Mouse (Mus musculus): Measurements from ENCODE around the gene Cep295nl. TPM values are rescaled to one million over a fixed set of nuclear protein-coding genes. Genes with fewer than 3 reads are reported as not detected.

Gene Cep295nl
- polyA plus RNA-seq, 1 experiment from 2014 or later = 0.74 TPM

DNA sequence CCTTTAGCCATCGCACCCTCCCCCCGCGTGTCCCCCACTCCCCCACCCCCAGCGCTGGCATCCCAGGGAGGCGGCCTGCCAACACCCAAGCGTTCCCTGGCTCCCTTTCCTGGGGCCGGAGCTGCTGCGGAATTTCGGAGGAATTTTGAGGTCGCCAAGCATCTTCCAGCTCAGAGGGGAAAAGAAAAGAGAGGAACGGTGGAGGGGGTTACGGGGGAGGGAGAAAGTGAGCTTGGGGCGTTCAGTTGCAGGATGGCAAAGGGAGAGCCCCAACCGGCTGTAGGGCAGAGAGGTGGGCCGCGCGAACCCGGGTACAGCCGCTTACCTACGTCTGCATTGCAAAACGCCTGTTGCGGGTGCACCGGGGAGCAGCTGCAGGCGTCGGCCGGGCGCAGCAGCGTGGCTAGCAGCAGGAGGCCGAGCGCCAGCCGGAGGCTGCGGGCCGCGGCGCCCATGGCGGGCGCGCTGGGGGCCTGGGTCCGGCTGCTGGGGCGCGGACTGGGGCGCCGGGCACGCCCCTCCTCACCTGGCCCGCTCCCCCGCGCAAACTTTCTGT, 12.4 kb upstream of the Cep295nl start:
- Histone ChIP-seq H3K4me1 (peaks cover 54% of the 10 kb centered on the region), H3K9me3 (no peaks in the 10 kb centered on the region), H3K36me3 (peaks cover 18% of the 10 kb centered on the region), H3K4me3 (peak overlapping the region; percentile 91), H3K4me2 (peak overlapping the region; percentile 79), H3K9ac (peak overlapping the region; percentile 98), H3K27me3 (no peaks in the 10 kb centered on the region), H3K27ac (peak overlapping the region; percentile 97)
- peak; percentile 26 for ATAC-seq (ENCODE audit: insufficient number of reproducible peaks, insufficient read depth, low FRiP score, low TSS enrichment, low read depth)
- WGBS = under 1% methylated on average over 45 of the region's 47 CpGs

DNA sequence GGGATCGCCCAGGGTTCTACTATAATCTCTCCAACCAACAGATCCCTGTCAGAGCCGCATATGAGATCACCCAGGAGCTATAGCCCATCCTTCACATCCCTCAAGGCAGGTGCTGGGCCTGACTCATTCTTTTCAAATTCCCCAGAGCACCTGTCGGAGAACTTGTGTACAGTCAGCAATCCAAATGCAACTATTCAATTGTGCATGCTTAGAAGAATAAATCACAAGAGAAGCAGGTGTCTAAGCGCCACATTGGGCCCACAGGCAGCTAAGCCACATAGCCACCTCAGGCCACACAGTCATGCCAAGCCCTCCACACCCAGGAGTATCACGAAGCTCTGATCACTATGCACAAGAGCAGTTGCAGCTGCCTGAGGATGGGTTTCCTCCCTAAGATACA, 7.2 kb upstream of the Cep295nl start:
- Histone ChIP-seq H3K27me3 (no peaks in the 10 kb centered on the region), H3K9ac (peak overlapping the region; percentile 40; the same call in 1 of the 2 replicates), H3K4me2 (peak overlapping the region; percentile 22; the same call in 1 of the 2 replicates), H3K36me3 (peaks cover 18% of the 10 kb centered on the region), H3K4me3 (no peak overlapping the region), H3K27ac (no peak overlapping the region; the same call in 1 of the 2 replicates), H3K4me1 (peaks cover 91% of the 10 kb centered on the region), H3K9me3 (no peaks in the 10 kb centered on the region)
- no peak for ATAC-seq (ENCODE audit: insufficient number of reproducible peaks, insufficient read depth, low FRiP score, low TSS enrichment, low read depth)
- WGBS = 87% methylated on average over 5 of the region's 5 CpGs

DNA sequence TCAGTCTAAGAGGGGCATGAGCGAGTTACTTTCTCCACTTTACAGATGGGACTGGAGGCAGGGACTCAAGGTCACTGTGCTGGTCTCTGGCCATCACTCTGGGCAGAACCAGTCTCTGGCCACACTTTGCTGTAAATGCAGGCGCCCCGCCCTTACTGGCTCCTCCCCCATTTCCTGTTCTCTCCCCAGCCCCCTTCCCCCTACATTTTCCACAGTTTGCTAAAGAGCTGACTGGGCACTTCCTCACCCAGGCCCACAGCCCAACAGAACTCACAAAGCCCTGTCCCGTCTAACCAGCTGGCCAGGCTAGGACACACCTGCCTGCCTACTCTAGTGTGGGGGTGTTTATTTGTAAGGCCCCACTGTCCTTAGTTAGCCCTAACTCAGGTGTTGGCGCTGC, 6.6 kb upstream of the Cep295nl start:
- 57% methylated on average over 5 of the region's 5 CpGs for WGBS
- ATAC-seq (ENCODE audit: insufficient number of reproducible peaks, insufficient read depth, low FRiP score, low TSS enrichment, low read depth) = no peak
- Histone ChIP-seq H3K4me1 (peaks cover 90% of the 10 kb centered on the region), H3K9me3 (no peaks in the 10 kb centered on the region), H3K4me3 (no peak overlapping the region), H3K27me3 (no peaks in the 10 kb centered on the region), H3K36me3 (peaks cover 18% of the 10 kb centered on the region), H3K9ac (peak overlapping the region; percentile 40), H3K27ac (peak overlapping the region; percentile 71), H3K4me2 (peak overlapping the region; percentile 22; the same call in 1 of the 2 replicates)

DNA sequence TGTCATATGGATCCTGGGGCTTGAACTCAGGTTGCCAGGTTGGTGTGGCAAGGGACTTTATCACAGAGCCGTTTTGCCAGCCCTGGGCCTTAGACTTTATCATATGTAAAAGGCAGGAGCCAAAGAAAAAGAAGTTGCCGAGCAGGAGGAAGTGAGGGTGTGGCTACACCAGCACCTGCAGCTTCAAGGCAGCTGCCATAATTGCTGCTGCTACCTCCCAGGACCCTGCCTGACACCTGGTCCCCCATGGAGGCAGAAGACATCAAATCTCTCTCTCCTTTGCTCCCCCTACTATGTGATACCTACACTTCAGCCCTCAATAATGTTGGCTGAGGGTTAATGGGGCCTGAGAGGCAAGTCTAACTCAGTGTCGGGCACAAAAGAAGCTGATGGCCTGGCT, 6.1 kb upstream of the Cep295nl start:
- Histone ChIP-seq H3K36me3 (peaks cover 18% of the 10 kb centered on the region), H3K9me3 (no peaks in the 10 kb centered on the region), H3K4me1 (peaks cover 85% of the 10 kb centered on the region), H3K4me3 (no peak overlapping the region), H3K27ac (peak overlapping the region; percentile 71), H3K4me2 (no peak overlapping the region), H3K27me3 (no peaks in the 10 kb centered on the region), H3K9ac (0 out of 2 replicates have a peak overlapping the region, but pooled peaks have one; percentile 40)
- ATAC-seq (ENCODE audit: insufficient number of reproducible peaks, insufficient read depth, low FRiP score, low TSS enrichment, low read depth) = no peak
- WGBS = 46% methylated on average over 3 of the region's 3 CpGs

DNA sequence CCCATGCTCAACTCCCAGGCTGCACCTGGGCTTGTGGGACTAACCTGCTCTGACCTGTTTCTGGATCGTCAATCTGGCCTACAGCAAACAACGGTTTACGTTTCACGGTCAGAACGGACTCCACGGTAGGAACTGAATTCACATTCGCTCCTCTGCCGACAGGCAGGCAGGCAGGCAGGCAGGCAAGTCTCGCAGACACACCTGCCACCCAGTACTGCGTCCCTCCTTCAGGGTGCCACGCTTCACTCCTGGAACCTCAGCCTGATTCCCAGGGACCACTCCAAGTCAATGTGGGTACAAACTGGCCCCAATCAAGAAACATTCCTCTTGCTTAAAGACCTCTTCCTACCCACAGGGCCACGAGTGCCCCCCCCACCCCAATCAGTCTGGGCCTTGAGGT, 5.6 kb upstream of the Cep295nl start:
- H3K27ac ChIP-seq = 0 out of 2 replicates have a peak overlapping the region, but pooled peaks have one; percentile 9
- no peak overlapping the region for H3K4me3 ChIP-seq
- H3K4me1 ChIP-seq = peaks cover 80% of the 10 kb centered on the region
- H3K27me3 ChIP-seq = no peaks in the 10 kb centered on the region
- no peak for ATAC-seq (ENCODE audit: insufficient number of reproducible peaks, insufficient read depth, low FRiP score, low TSS enrichment, low read depth)
- H3K9me3 ChIP-seq = no peaks in the 10 kb centered on the region
- WGBS = 70% methylated on average over 12 of the region's 12 CpGs
- H3K36me3 ChIP-seq = peaks cover 18% of the 10 kb centered on the region
- H3K9ac ChIP-seq = no peak overlapping the region
- H3K4me2 ChIP-seq = no peak overlapping the region

DNA sequence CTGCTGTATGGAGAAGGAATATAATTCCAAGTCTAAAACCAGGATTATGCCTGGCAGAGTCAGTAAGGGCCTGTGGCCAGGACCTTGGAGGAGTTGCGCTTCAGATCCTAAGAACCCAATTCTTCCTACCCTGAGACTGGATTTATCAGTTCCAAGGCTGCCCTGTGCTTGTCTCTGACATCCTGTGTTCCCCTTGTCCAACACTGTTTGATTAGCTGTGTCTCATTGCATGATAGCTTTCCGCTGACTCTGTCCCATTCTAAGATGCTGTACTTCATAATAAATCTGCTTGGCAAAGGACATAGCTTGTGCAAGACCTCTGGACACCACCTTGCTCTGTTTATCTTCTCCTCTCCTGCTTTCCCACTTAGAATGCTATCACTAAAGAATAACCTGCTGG, 5.1 kb upstream of the Cep295nl start:
- peaks cover 13% of the 10 kb centered on the region for H3K36me3 ChIP-seq
- no peak for ATAC-seq (ENCODE audit: insufficient number of reproducible peaks, insufficient read depth, low FRiP score, low TSS enrichment, low read depth)
- no peak overlapping the region for H3K4me3 ChIP-seq
- no peak overlapping the region for H3K9ac ChIP-seq
- H3K4me1 ChIP-seq = peaks cover 79% of the 10 kb centered on the region
- H3K27me3 ChIP-seq = no peaks in the 10 kb centered on the region
- H3K4me2 ChIP-seq = no peak overlapping the region
- 90% methylated on average over 2 of the region's 2 CpGs for WGBS
- H3K9me3 ChIP-seq = no peaks in the 10 kb centered on the region
- 0 out of 2 replicates have a peak overlapping the region, but pooled peaks have one; percentile 9 for H3K27ac ChIP-seq

DNA sequence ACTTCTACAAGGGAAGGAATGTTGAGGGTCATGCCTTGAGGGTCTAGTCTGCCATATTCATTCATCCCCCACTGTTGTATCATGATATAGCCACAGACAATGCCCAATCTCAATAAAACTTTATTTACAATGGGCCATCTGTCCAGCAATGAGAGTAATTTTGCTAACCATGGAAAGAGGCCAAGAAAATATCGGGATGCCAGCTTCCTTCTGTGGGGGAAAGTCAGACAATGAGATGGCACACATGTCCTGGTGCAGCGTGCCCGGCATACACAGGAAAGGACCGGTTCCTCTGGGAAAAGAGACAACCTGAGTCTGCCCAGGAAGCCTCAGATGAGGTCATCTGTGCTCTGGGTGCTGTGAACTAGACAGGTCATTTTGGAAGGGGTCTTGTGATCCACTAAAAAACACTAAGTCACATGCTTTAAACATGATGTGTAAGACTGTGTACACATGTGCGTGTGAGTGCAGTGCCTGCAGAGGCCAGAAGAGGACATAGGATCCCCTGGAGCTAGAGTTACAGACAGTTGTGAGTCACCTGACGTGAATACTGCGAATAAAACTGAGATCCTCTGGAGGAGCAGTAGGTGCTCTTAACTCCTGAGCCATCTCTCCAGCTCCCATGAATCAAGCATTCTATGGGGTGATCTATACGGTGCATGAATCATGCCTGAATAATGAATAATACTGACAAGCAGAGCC, 4.2 kb upstream of the Cep295nl start:
- Histone ChIP-seq H3K4me2 (no peak overlapping the region), H3K36me3 (peaks cover 5% of the 10 kb centered on the region), H3K27me3 (no peaks in the 10 kb centered on the region), H3K9ac (no peak overlapping the region), H3K9me3 (no peaks in the 10 kb centered on the region), H3K27ac (0 out of 2 replicates have a peak overlapping the region, but pooled peaks have one; percentile 34), H3K4me3 (no peak overlapping the region), H3K4me1 (peaks cover 78% of the 10 kb centered on the region)
- no peak for ATAC-seq (ENCODE audit: insufficient number of reproducible peaks, insufficient read depth, low FRiP score, low TSS enrichment, low read depth)
- WGBS = 83% methylated on average over 8 of the region's 8 CpGs

DNA sequence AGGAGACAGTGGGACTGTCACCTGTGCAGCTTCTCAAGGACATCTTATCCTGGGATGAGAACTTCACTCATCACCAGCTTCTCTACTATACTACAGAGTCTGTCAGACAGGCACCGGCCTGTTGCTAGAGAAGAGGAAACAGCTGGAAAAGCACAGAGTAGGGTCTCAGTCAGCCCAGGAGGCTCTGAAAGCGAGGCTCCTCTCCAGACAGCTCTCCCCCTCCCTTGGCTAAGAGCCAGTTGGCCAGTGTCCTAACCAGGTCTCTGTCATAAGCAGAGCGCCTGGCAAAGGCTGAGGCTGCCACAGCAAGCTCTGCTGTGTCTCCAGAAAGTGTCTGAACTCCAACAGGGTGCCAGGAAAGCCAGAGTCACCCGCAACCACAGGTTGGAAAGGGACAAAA, 3.4 kb upstream of the Cep295nl start:
- no peak for ATAC-seq (ENCODE audit: insufficient number of reproducible peaks, insufficient read depth, low FRiP score, low TSS enrichment, low read depth)

DNA sequence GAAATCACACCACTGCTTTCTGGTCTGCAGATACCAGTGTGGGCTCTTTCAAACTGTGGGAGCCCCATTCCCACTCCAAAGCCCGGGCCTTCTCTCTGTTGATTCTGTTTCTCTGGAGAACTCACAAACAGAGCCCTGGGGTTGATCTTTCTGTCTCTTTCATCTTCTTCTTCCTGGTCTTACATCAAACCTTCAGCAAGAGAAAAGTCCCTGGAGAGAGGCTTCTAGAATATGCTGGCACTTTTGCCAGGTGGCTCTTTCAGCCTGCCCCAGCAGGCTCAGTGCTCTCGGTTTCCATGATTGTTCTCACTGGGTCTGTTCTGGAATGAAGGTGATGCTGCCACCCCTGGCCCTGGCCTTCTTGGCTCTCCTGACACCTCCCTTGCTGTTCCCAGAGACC, 1.3 kb upstream of the Cep295nl start:
- WGBS = 81% methylated on average over 2 of the region's 2 CpGs
- no peaks in the 10 kb centered on the region for H3K9me3 ChIP-seq
- no peaks in the 10 kb centered on the region for H3K27me3 ChIP-seq
- H3K4me1 ChIP-seq = peaks cover 49% of the 10 kb centered on the region
- H3K9ac ChIP-seq = no peak overlapping the region
- H3K36me3 ChIP-seq = peaks cover 15% of the 10 kb centered on the region
- H3K27ac ChIP-seq = no peak overlapping the region
- ATAC-seq (ENCODE audit: insufficient number of reproducible peaks, insufficient read depth, low FRiP score, low TSS enrichment, low read depth) = no peak
- no peak overlapping the region for H3K4me2 ChIP-seq
- H3K4me3 ChIP-seq = no peak overlapping the region

More for the DNA sequence above, 3.4 kb upstream of the Cep295nl start:
- no peak overlapping the region for H3K4me3 ChIP-seq
- peaks cover 70% of the 10 kb centered on the region for H3K4me1 ChIP-seq
- WGBS = 49% methylated on average over 4 of the region's 4 CpGs
- H3K9me3 ChIP-seq = no peaks in the 10 kb centered on the region
- no peak overlapping the region for H3K9ac ChIP-seq
- peaks cover 7% of the 10 kb centered on the region for H3K36me3 ChIP-seq
- peak overlapping the region; percentile 34; the same call in 1 of the 2 replicates for H3K27ac ChIP-seq
- no peak overlapping the region for H3K4me2 ChIP-seq
- no peaks in the 10 kb centered on the region for H3K27me3 ChIP-seq

DNA sequence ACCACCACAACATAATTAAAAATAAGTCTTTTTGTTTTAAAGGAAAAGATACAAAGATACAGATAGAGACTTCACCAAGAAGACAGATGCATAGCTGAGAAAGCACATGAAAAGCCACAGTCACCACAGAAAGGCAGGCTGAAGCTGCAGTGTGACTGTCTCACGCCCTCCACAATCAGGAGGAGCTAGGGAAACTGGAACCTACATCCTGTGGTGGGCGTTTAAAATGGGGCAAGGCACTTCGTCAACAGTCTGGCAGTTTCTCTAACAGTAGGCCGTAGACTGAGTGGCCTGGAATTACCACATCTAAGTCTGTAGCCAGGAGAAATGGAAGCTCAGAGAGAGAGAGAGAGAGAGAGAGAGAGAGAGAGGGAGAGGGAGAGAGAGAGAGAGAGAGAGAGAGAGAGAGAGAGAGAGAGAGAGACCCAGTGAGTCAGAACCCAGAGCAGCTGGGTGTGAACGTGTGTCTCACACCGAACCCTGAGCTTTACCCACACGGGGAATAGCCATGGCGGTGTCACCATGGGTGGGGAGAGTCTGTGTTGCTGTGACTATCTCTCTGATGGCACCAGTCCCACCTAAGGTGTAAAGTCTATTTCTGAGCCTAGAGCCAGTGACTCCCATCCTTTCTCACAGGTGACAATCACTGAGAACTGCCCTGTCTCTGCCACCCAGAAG, 4.7 kb downstream of the Cep295nl start:
- 80% methylated on average over 8 of the region's 8 CpGs for WGBS
- Histone ChIP-seq H3K4me1 (peaks cover 28% of the 10 kb centered on the region), H3K36me3 (peaks cover 31% of the 10 kb centered on the region), H3K4me3 (no peak overlapping the region), H3K27me3 (no peaks in the 10 kb centered on the region), H3K27ac (no peak overlapping the region), H3K4me2 (no peak overlapping the region), H3K9me3 (no peaks in the 10 kb centered on the region), H3K9ac (no peak overlapping the region)
- ATAC-seq (ENCODE audit: insufficient number of reproducible peaks, insufficient read depth, low FRiP score, low TSS enrichment, low read depth) = no peak

DNA sequence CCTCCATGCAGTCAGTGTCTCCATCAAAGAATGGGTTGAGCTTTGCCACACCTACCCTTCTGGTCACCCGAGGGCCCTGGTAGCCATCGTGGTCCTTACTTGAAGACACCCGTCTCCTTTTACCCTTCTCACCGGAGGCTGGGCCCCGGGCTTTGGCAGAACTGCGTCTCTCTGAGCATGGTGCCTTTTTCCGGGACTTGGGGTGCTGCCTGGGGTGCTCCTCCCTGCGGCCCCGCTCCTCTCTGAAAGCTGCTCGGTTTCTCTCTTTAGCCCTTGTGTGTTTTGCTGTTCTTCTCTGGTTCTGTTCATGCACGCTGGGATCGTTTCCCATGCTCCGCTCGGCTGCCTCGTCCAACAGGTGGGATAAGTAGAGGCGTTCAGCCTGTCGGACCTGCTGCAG, 8.9 kb downstream of the Cep295nl start:
- Histone ChIP-seq H3K4me1 (peaks cover 30% of the 10 kb centered on the region), H3K9me3 (0 out of 2 replicates have a peak, but pooled peaks cover 5% of the 10 kb centered on the region), H3K9ac (0 out of 2 replicates have a peak overlapping the region, but pooled peaks have one; percentile 12), H3K36me3 (peaks cover 43% of the 10 kb centered on the region), H3K4me3 (no peak overlapping the region), H3K4me2 (no peak overlapping the region), H3K27me3 (no peaks in the 10 kb centered on the region), H3K27ac (peak overlapping the region; percentile 39; the same call in 1 of the 2 replicates)
- 82% methylated on average over 17 of the region's 17 CpGs for WGBS
- ATAC-seq (ENCODE audit: insufficient number of reproducible peaks, insufficient read depth, low FRiP score, low TSS enrichment, low read depth) = no peak
